Mouse (Mus musculus): Measurements from ENCODE around the gene Mars. TPM values are rescaled to one million over a fixed set of nuclear protein-coding genes. Genes with fewer than 3 reads are reported as not detected.
"Not testable (repeated sequence)": the region's sequence is repeated elsewhere in the genome, so short reads cannot be mapped to it uniquely, and the experiment has no call there.

Gene Mars
- polyA plus RNA-seq, 1 experiment = not detected

- H3K4me1 ChIP-seq (ENCODE audit: control insufficient read depth, insufficient read depth, low read length) = peaks cover 8% of the 10 kb centered on the region
- no peak for TF ChIP-seq CTCF (IDR thresholded peaks at IDR 0.05; ENCODE audit: insufficient read depth, low read depth, low read length)
- no peak for TF ChIP-seq POLR2A (IDR thresholded peaks at IDR 0.05; ENCODE audit: insufficient read depth, low read depth, low read length)
- H3K4me3 ChIP-seq (ENCODE audit: insufficient read depth, low read depth, low read length) = no peak within 1 kb of the TSS
- WGBS = 83% methylated on average over 3 of the region's 3 CpGs
- H3K27ac ChIP-seq (ENCODE audit: insufficient read depth, low read depth, low read length) = no peak within 1 kb of the TSS
Observed at GRCm38 (mm10) chr10:127321621-127322020, 10.0 kb upstream of the Mars start, which contains the start of gene Arhgap9. Arhgap9 (plus strand) TSS chr10:127321964.

- no peak for TF ChIP-seq CTCF (IDR thresholded peaks at IDR 0.05; ENCODE audit: insufficient read depth, low read depth, low read length)
- H3K4me3 ChIP-seq (ENCODE audit: insufficient read depth, low read depth, low read length) = no peak overlapping the region
- 80% methylated on average over 7 of the region's 7 CpGs for WGBS
- no peaks in the 10 kb centered on the region for H3K4me1 ChIP-seq (ENCODE audit: control insufficient read depth, insufficient read depth, low read length)
- no peak overlapping the region for H3K27ac ChIP-seq (ENCODE audit: insufficient read depth, low read depth, low read length)
Observed at GRCm38 (mm10) chr10:127319969-127320368, 8.4 kb upstream of the Mars start.

DNA sequence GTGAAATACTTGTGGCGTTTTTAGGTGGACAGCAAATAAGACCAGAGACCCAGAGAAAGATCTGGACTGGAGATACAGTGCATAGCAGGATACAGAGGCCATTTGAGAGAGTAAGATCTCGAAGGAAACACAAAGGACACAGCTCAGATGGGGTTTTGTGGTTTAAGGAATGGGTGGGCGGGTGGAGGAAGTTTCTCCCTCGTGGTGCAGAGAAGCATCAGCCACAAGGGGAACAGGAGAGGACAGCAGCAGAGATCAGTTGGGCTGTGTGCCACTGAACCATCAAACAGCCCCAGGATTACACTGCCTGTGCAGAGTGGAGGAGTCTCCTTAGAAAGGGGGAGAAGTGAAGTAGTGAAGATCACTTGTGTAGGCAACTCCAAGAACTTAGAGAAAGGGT, 6.4 kb upstream of the Mars start:
- no peak overlapping the region for H3K4me3 ChIP-seq (ENCODE audit: insufficient read depth, low read depth, low read length)
- 46% methylated on average over 4 of the region's 4 CpGs for WGBS
- no peaks in the 10 kb centered on the region for H3K4me1 ChIP-seq (ENCODE audit: control insufficient read depth, insufficient read depth, low read length)
- TF ChIP-seq CTCF (IDR thresholded peaks at IDR 0.05; ENCODE audit: insufficient read depth, low read depth, low read length) = no peak
- no peak for TF ChIP-seq POLR2A (IDR thresholded peaks at IDR 0.05; ENCODE audit: insufficient read depth, low read depth, low read length)
- H3K27ac ChIP-seq (ENCODE audit: insufficient read depth, low read depth, low read length) = no peak overlapping the region

- TF ChIP-seq POLR2A (IDR thresholded peaks at IDR 0.05; ENCODE audit: insufficient read depth, low read depth, low read length) (no peak), CTCF (IDR thresholded peaks at IDR 0.05; ENCODE audit: insufficient read depth, low read depth, low read length) (no peak)
- WGBS = 86% methylated on average over 2 of the region's 2 CpGs
- Histone ChIP-seq H3K4me3 (ENCODE audit: insufficient read depth, low read depth, low read length) (no peak overlapping the region), H3K27ac (ENCODE audit: insufficient read depth, low read depth, low read length) (no peak overlapping the region), H3K4me1 (ENCODE audit: control insufficient read depth, insufficient read depth, low read length) (no peaks in the 10 kb centered on the region)
Observed at GRCm38 (mm10) chr10:127317277-127317676, 5.7 kb upstream of the Mars start.

DNA sequence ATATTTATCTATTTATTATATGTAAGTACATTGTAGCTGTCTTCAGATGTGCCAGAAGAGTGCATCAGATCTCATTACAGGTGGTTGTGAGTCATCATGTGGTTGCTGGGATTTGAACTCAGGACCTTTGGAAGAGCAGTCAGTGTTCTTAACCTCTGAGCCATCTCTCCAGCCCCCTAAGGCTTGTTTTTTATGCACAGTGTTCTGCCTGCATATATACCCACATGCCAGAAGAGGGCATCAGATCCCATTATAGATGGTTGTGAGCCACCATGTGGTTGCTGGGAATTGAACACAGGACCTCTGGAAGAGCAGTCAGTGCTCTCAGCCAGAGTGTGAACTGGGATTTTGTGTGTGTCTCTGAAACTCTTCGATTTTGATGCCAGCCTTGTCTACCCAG, 3.4 kb upstream of the Mars start:
- H3K27ac ChIP-seq (ENCODE audit: insufficient read depth, low read depth, low read length); H3K4me1 ChIP-seq (ENCODE audit: control insufficient read depth, insufficient read depth, low read length); H3K4me3 ChIP-seq (ENCODE audit: insufficient read depth, low read depth, low read length): not testable (repeated sequence)
- 79% methylated on average over 1 of the region's 1 CpGs for WGBS

DNA sequence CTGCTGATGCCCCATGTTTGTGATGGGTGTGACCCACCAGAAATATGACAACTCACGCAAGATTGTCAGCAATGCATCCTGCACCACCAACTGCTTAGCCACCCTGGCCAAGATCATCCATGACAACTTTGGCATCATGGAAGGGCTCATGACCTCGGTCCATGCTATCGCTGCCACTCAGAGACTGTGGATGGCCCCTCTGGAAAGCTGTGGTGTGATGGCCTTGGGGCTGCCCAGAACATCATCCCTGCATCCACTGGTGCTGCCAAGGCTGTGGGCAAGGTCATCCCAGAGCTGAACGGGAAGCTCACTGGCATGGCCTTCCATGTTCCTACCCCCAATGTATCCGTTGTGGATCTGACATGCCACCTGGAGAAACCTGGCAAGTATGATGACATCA, 1.9 kb upstream of the Mars start:
- 95% methylated on average over 5 of the region's 5 CpGs for WGBS
- H3K4me3 ChIP-seq (ENCODE audit: insufficient read depth, low read depth, low read length); H3K27ac ChIP-seq (ENCODE audit: insufficient read depth, low read depth, low read length); H3K4me1 ChIP-seq (ENCODE audit: control insufficient read depth, insufficient read depth, low read length): not testable (repeated sequence)

GRCm38 (mm10) chr10:127312858-127313257, 1.3 kb upstream of the Mars start:
- 0 out of 2 replicates have a peak, but pooled peaks cover 3% of the 10 kb centered on the region for H3K4me1 ChIP-seq (ENCODE audit: control insufficient read depth, insufficient read depth, low read length)
- 78% methylated on average over 4 of the region's 4 CpGs for WGBS
- no peak overlapping the region for H3K4me3 ChIP-seq (ENCODE audit: insufficient read depth, low read depth, low read length)
- no peak overlapping the region for H3K27ac ChIP-seq (ENCODE audit: insufficient read depth, low read depth, low read length)
- TF ChIP-seq POLR2A (IDR thresholded peaks at IDR 0.05; ENCODE audit: insufficient read depth, low read depth, low read length) = no peak
- no peak for TF ChIP-seq CTCF (IDR thresholded peaks at IDR 0.05; ENCODE audit: insufficient read depth, low read depth, low read length)

- under 1% methylated on average over 4 of the region's 4 CpGs for WGBS
- TF ChIP-seq CTCF (IDR thresholded peaks at IDR 0.05; ENCODE audit: insufficient read depth, low read depth, low read length) = peak; percentile 75; the same call in 1 of the 2 replicates
- no peak for TF ChIP-seq POLR2A (IDR thresholded peaks at IDR 0.05; ENCODE audit: insufficient read depth, low read depth, low read length)
- H3K27ac ChIP-seq (ENCODE audit: insufficient read depth, low read depth, low read length) = peak overlapping the region; percentile 13; the same call in 1 of the 2 replicates
- peak overlapping the region; percentile 72 for H3K4me3 ChIP-seq (ENCODE audit: insufficient read depth, low read depth, low read length)
- 0 out of 2 replicates have a peak, but pooled peaks cover 3% of the 10 kb centered on the region for H3K4me1 ChIP-seq (ENCODE audit: control insufficient read depth, insufficient read depth, low read length)
Observed at GRCm38 (mm10) chr10:127312356-127312676, 730 bp upstream of the Mars start.

DNA sequence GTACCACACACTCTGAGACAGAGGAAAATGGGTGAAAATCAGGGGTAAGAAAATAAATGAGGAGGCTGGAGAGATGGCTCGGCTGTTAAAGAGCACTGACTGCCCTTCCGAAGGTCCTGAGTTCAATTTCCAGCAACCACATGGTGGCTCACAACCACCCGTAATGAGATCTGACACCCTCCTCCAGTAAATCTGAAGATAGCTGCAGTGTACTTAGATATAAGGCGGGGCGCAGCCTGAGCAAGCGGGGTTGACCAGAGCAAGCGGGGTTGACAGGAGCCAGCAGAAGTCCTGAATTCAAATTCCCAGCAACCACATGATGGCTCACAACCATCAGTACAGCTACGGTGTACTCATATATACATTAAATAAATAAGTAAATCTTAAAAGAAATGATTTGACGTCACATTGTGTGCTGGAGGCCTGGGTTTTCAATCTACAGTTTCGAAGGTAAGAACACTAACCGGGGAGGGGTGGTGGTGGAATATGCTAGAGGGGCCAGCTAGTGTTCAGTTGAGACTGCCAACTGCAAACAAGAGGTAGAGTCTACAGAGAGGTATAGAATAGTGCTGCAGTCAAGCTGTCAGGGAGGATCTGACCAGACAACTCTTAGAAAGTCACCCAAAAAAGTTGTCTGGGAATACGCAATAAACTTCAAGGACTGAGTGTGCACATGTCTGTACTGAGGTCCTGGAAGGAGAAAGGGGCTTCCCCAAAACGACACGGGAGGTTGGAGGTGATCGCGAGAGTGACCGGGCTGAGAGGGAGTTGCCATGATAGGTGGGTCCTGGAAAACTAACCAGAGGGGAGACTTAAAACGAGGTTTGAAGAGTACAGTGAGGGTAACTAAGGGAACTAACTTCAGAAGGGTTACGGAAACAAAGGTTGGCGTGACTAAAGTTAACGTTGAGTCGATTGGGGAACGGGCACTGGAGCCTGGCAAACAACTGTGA, 787 bp downstream of the Mars start:
- Histone ChIP-seq H3K4me1 (ENCODE audit: control insufficient read depth, insufficient read depth, low read length) (0 out of 2 replicates have a peak, but pooled peaks cover 3% of the 10 kb centered on the region), H3K4me3 (ENCODE audit: insufficient read depth, low read depth, low read length) (peak overlapping the region; percentile 72), H3K27ac (ENCODE audit: insufficient read depth, low read depth, low read length) (0 out of 2 replicates have a peak overlapping the region, but pooled peaks have one; percentile 30)
- TF ChIP-seq CTCF (IDR thresholded peaks at IDR 0.05; ENCODE audit: insufficient read depth, low read depth, low read length) = no peak
- no peak for TF ChIP-seq POLR2A (IDR thresholded peaks at IDR 0.05; ENCODE audit: insufficient read depth, low read depth, low read length)
- 35% methylated on average over 23 of the region's 23 CpGs for WGBS

DNA sequence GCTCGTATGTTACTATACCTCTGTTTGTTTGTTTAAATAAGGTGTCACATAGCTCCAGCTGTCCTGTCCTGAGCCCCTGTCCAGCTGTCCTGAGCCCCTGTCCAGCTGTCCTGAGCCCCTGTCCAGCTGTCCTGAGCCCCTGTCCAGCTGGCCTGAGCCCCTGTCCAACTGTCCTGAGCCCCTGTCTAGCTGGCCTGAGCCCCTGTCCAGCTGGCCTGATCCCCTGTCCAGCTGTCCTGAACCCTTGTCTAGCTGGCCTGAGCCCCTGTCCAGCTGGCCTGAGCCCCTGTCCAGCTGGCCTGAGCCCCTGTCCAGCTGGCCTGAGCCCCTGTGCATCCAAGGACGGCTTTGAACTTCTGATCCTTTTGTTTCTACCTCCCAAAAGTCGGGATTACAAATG, 2.4 kb downstream of the Mars start:
- not testable (repeated sequence) for H3K4me1 ChIP-seq (ENCODE audit: control insufficient read depth, insufficient read depth, low read length); H3K27ac ChIP-seq (ENCODE audit: insufficient read depth, low read depth, low read length)
- WGBS = 77% methylated on average over 3 of the region's 3 CpGs

More for the DNA sequence above, 2.4 kb downstream of the Mars start:
- H3K4me3 ChIP-seq (ENCODE audit: insufficient read depth, low read depth, low read length) = not testable (repeated sequence)

All from olfactory bulb, adult 2 months (tissue).